Mouse (Mus musculus) liver, embryonic 14.5 days (tissue): Measurements from ENCODE around the gene Mum1. TPM values are rescaled to one million over a fixed set of nuclear protein-coding genes. Genes with fewer than 3 reads are reported as not detected.

Source experiments
- ATAC-seq: fragments of 200-750 bp; cut with Nextera tagmentation; 2 replicates; pipeline ENCODE4 v1.8.0; 2017; ENCODE audit warnings: moderate number of reproducible peaks, mild to moderate bottlenecking, moderate library complexity; ENCODE audit not compliant: insufficient read depth
- DNase-seq, 3 experiments: peaks; one replicate each; pipeline ENCODE4 v3.0.0-alpha.2; 2012 to 2013; ENCODE audit warnings: low read depth in 3 of 3, low spot score in 3 of 3
- H3K27ac ChIP-seq: fragments of 300-500 bp; sonication (generic); 2 replicates; pipeline ENCODE4 v1.5.1; 2014; ENCODE audit warnings: moderate library complexity, mild to moderate bottlenecking, control low read depth, inconsistent platforms
- H3K27me3 ChIP-seq: fragments of 300-500 bp; sonication (generic); 2 replicates; pipeline ENCODE4 v1.6.1; 2014; ENCODE audit warnings: mild to moderate bottlenecking, low read length, moderate library complexity; ENCODE audit not compliant: control insufficient read depth, insufficient read depth
- H3K36me3 ChIP-seq: fragments of 300-500 bp; sonication (generic); replicated peaks from 2 replicates; pipeline ENCODE4 v1.6.1; 2014; ENCODE audit warnings: low read depth; ENCODE audit not compliant: control insufficient read depth, insufficient read depth
- H3K4me1 ChIP-seq, 2 experiments: fragments of 200-500 bp in 1 of 2; fragments of 300-500 bp in 1 of 2; sonication (generic) in 1 of 2; replicated peaks; 2 replicates each; pipeline ENCODE4 v1.6.1; 2012 to 2014; ENCODE audit warnings: antibody characterized with exemption in 1 of 2, inconsistent platforms in 1 of 2, low read length in 1 of 2; ENCODE audit not compliant: control insufficient read depth in 2 of 2, insufficient read depth in 2 of 2
- H3K4me2 ChIP-seq: fragments of 300-500 bp; sonication (generic); 2 replicates; pipeline ENCODE4 v1.6.1; 2014; ENCODE audit warnings: low read depth, mild to moderate bottlenecking, control low read depth, moderate library complexity
- H3K4me3 ChIP-seq, 2 experiments: fragments of 200-500 bp in 1 of 2; fragments of 300-500 bp in 1 of 2; sonication (generic) in 1 of 2; 2 replicates each; pipeline ENCODE4 v1.5.1; 2012 to 2014; ENCODE audit warnings: low read depth in 2 of 2, low read length in 2 of 2, mild to moderate bottlenecking in 2 of 2, control low read depth in 1 of 2, inconsistent platforms in 1 of 2, moderate library complexity in 1 of 2; ENCODE audit not compliant: insufficient read depth in 1 of 2
- H3K9ac ChIP-seq: fragments of 300-500 bp; sonication (generic); replicated peaks from 2 replicates; pipeline ENCODE4 v1.6.1; 2014; ENCODE audit warnings: mild to moderate bottlenecking, control low read depth, moderate library complexity
- H3K9me3 ChIP-seq: fragments of 300-500 bp; sonication (generic); 2 replicates; pipeline ENCODE4 v1.6.1; 2016; ENCODE audit warnings: low read length, mixed read lengths; ENCODE audit not compliant: control insufficient read depth
- CTCF ChIP-seq: IDR thresholded peaks from 2 replicates; pipeline ENCODE4 v1.5.1; 2016; ENCODE audit warnings: antibody characterized with exemption, low read depth, control low read depth
- EP300 ChIP-seq: IDR thresholded peaks from 2 replicates; pipeline ENCODE4 v1.6.1; 2016; ENCODE audit warnings: antibody characterized with exemption, low read depth
- WGBS: fragments of 180-500 bp; shearing (Covaris S2); extraction: QIAGEN DNeasy Blood & Tissue Kit; methylation state at CpG from one replicate; pipeline ENCODE4 v1.1.7; 2014; ENCODE audit not compliant: insufficient replicate concordance; 5-methylcytosine and 5-hydroxymethylcytosine counted together
- polyA plus RNA-seq, 2 experiments: library from polyadenylated mRNA; depleted of rRNA in 1 of 2; stranded (reverse) in 1 of 2; unstranded in 1 of 2; fragments of >200 nt; fragmentation: Nextera tagmentation in 1 of 2; extraction: Ambion mirVana in 1 of 2; gene quantifications; 2 replicates each; pipeline versions ENCODE4 v1.2.1 to v1.2.3; 2012 to 2014

Gene Mum1
- polyA plus RNA-seq, 2 experiments: 13.2 to 18.8 TPM

GRCm38 (mm10) chr10:80180823-80181222, 45.4 kb upstream of the Mum1 start:
- Histone ChIP-seq H3K36me3 (no peaks in the 10 kb centered on the region), H3K4me1 (no peaks in the 10 kb centered on the region), H3K4me3 (no peak overlapping the region), H3K9me3 (no peaks in the 10 kb centered on the region), H3K4me2 (no peak overlapping the region), H3K27ac (no peak overlapping the region), H3K27me3 (peaks cover 33% of the 10 kb centered on the region), H3K9ac (no peak overlapping the region)
- TF ChIP-seq CTCF (no peak), EP300 (no peak)
- DNase-seq (no peak), ATAC-seq (no peak)
- WGBS: 68% methylated on average over 5 of the region's 5 CpGs

GRCm38 (mm10) chr10:80182547-80182946, 43.7 kb upstream of the Mum1 start:
- no peak for TF ChIP-seq CTCF
- no peak for TF ChIP-seq EP300
- Histone ChIP-seq H3K9me3 (no peaks in the 10 kb centered on the region), H3K4me1 (no peaks in the 10 kb centered on the region), H3K36me3 (no peaks in the 10 kb centered on the region), H3K27ac (no peak overlapping the region), H3K4me3 (no peak overlapping the region), H3K4me2 (no peak overlapping the region), H3K9ac (no peak overlapping the region), H3K27me3 (peaks cover 47% of the 10 kb centered on the region)
- WGBS: 71% methylated on average over 7 of the region's 7 CpGs
- DNase-seq: no peak
- no peak for ATAC-seq

- TF ChIP-seq CTCF (no peak), EP300 (no peak)
- Histone ChIP-seq H3K9ac (no peak overlapping the region), H3K4me2 (no peak overlapping the region), H3K4me1 (no peaks in the 10 kb centered on the region), H3K27me3 (peaks cover 58% of the 10 kb centered on the region), H3K27ac (no peak overlapping the region), H3K4me3 (no peak overlapping the region), H3K36me3 (no peaks in the 10 kb centered on the region), H3K9me3 (no peaks in the 10 kb centered on the region)
- DNase-seq: no peak
- no peak for ATAC-seq
- 27% methylated on average over 27 of the region's 27 CpGs for WGBS
Observed at GRCm38 (mm10) chr10:80186649-80187048, 39.6 kb upstream of the Mum1 start.

GRCm38 (mm10) chr10:80187739-80188138, 38.5 kb upstream of the Mum1 start:
- Histone ChIP-seq H3K9ac (no peak overlapping the region), H3K36me3 (no peaks in the 10 kb centered on the region), H3K9me3 (no peaks in the 10 kb centered on the region), H3K27ac (no peak overlapping the region), H3K27me3 (peaks cover 67% of the 10 kb centered on the region), H3K4me1 (no peaks in the 10 kb centered on the region), H3K4me3 (no peak overlapping the region), H3K4me2 (no peak overlapping the region)
- DNase-seq (no peak), ATAC-seq (no peak)
- 71% methylated on average over 10 of the region's 10 CpGs for WGBS
- no peak for TF ChIP-seq EP300
- TF ChIP-seq CTCF: no peak

- no peak overlapping the region for H3K4me3 ChIP-seq
- no peak overlapping the region for H3K9ac ChIP-seq
- TF ChIP-seq CTCF (no peak), EP300 (no peak)
- H3K9me3 ChIP-seq: no peaks in the 10 kb centered on the region
- H3K36me3 ChIP-seq: no peaks in the 10 kb centered on the region
- 70% methylated on average over 15 of the region's 15 CpGs for WGBS
- DNase-seq (no peak), ATAC-seq (no peak)
- H3K27ac ChIP-seq: no peak overlapping the region
- peaks cover 67% of the 10 kb centered on the region for H3K27me3 ChIP-seq
- H3K4me2 ChIP-seq: no peak overlapping the region
- H3K4me1 ChIP-seq: no peaks in the 10 kb centered on the region
Observed at GRCm38 (mm10) chr10:80188453-80189024, 37.7 kb upstream of the Mum1 start.
